Mouse (Mus musculus) thymus, adult 2 months (tissue): Measurements from ENCODE around the gene Ferd3l.

Experiments used
- CTCF ChIP-seq: fragments of 200-500 bp; IDR thresholded peaks from 2 replicates; pipeline ENCODE4 v1.5.1; 2012; ENCODE audit warnings: mild to moderate bottlenecking, control low read depth, low read length, moderate library complexity, borderline replicate concordance; ENCODE audit not compliant: control insufficient read depth, poor library complexity, insufficient read depth; ENCODE audit errors: extremely low read depth
- POLR2A ChIP-seq: fragments of 200-500 bp; IDR thresholded peaks from 2 replicates; pipeline ENCODE4 v1.6.1; 2012; ENCODE audit warnings: mild to moderate bottlenecking, low read length, control low read depth, moderate library complexity; ENCODE audit not compliant: control insufficient read depth, poor library complexity, insufficient read depth; ENCODE audit errors: extremely low read depth

GRCm38 (mm10) chr12:33968898-33969178 is 40.6 kb downstream of the Ferd3l start:
- TF ChIP-seq CTCF (no peak), POLR2A (no peak)
